Mouse (Mus musculus) kidney, adult 2 months (tissue): ENCODE data around the gene Coro7. TPM values are rescaled to one million over a fixed set of nuclear protein-coding genes. Genes with fewer than 3 reads are reported as not detected.
"Not testable (repeated sequence)": the region's sequence is repeated elsewhere in the genome, so short reads cannot be mapped to it uniquely, and the experiment has no call there.

ENCODE experiments used
- DNase-seq: peaks from one replicate; pipeline ENCODE4 v3.0.0; 2021
- H3K27ac ChIP-seq: fragments of 200-500 bp; 2 replicates; pipeline ENCODE4 v1.5.1; 2012; ENCODE audit warnings: low read depth, low read length, control low read depth, inconsistent platforms; ENCODE audit not compliant: insufficient read depth
- H3K27me3 ChIP-seq: fragments of 200-500 bp; replicated peaks from 2 replicates; pipeline ENCODE4 v1.6.1; 2012; ENCODE audit warnings: mild to moderate bottlenecking, moderate library complexity, low read length, inconsistent platforms; ENCODE audit not compliant: control insufficient read depth, insufficient read depth
- H3K36me3 ChIP-seq: fragments of 200-500 bp; 2 replicates; pipeline ENCODE4 v1.6.1; 2012; ENCODE audit warnings: mild to moderate bottlenecking, moderate library complexity, low read length, inconsistent platforms; ENCODE audit not compliant: control insufficient read depth, insufficient read depth
- H3K4me1 ChIP-seq: fragments of 200-500 bp; 2 replicates; pipeline ENCODE4 v1.6.1; 2011; ENCODE audit warnings: low read length; ENCODE audit not compliant: control insufficient read depth, insufficient read depth
- H3K4me3 ChIP-seq: fragments of 200-500 bp; 2 replicates; pipeline ENCODE4 v1.5.1; 2011; ENCODE audit warnings: mild to moderate bottlenecking, low read depth, low read length, control low read depth; ENCODE audit not compliant: insufficient read depth
- CTCF ChIP-seq: fragments of 200-500 bp; conservative IDR thresholded peaks from 2 replicates; pipeline ENCODE4 v1.5.1; 2011; ENCODE audit warnings: low read depth, mild to moderate bottlenecking, control low read depth, low read length, moderate library complexity, mixed read lengths; ENCODE audit not compliant: insufficient read depth, insufficient read length
- POLR2A ChIP-seq: fragments of 200-500 bp; IDR thresholded peaks from one replicate; pipeline ENCODE4 v1.6.1; 2011; ENCODE audit warnings: low read depth, low read length, control low read depth
- WGBS: fragments of 180-500 bp; shearing (Covaris S2); methylation state at CpG from one replicate; pipeline ENCODE4 v1.1.7; 2018; 5-methylcytosine and 5-hydroxymethylcytosine counted together
- polyA plus RNA-seq: library from polyadenylated mRNA; depleted of rRNA; stranded (reverse); fragments of >200 nt; gene quantifications from 2 replicates; pipeline ENCODE4 v1.2.3, GENCODE M21; 2012; rRNA removed

The Coro7 gene
- polyA plus RNA-seq, 1 experiment, result 43.1 TPM

DNA sequence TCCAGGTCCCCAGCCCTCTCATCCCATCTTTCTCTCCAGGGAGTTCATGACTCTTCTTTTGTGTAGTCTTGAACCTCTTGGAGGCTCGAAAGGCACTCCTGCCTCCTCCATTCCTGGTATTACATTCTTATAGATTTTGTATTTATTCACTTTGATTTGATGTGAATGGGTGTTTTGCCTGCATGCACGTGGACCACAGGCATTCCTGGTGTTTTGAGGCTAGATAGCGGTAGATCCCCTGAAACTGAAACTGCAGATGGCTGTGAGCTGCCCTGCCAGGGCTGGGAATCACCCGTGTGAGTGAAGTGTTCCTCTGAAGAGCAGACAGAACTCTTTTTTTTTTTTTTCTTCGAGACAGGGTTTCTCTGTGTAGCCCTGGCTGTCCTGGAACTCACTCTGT lies 95.1 kb downstream of the Coro7 start:
- H3K27me3 ChIP-seq, result no peaks in the 10 kb centered on the region
- DNase-seq, result no peak
- no peak for TF ChIP-seq CTCF
- no peak overlapping the region for H3K4me3 ChIP-seq
- 71% methylated on average over 5 of the region's 5 CpGs for WGBS
- H3K27ac ChIP-seq, result no peak overlapping the region
- H3K4me1 ChIP-seq, result peaks cover 10% of the 10 kb centered on the region
- no peaks in the 10 kb centered on the region for H3K36me3 ChIP-seq

DNA sequence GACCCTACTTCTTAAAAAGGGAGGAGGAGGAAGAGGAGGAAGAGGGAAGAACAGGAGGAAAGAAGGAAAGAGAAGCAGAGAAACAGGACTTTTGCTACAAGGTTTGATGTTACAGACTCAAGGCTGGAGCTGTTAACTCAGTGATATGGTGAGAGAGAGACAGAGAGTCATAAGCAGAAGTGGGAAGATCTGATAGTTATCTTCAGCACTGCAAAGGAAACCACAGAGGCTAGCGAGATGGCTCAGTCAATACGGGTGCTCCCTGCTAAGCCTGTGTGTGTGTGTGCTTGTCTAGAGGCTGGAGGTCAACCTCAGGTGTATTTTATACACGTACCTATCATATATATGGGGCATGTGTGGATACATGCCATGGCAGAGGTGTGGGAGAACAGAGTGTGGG lies 95.8 kb downstream of the Coro7 start:
- TF ChIP-seq CTCF (no peak), POLR2A (no peak)
- no peak for DNase-seq
- WGBS, result 88% methylated on average over 3 of the region's 3 CpGs
- no peak overlapping the region for H3K4me3 ChIP-seq
- no peaks in the 10 kb centered on the region for H3K36me3 ChIP-seq
- no peak overlapping the region for H3K27ac ChIP-seq
- H3K4me1 ChIP-seq, result peaks cover 10% of the 10 kb centered on the region
- H3K27me3 ChIP-seq, result no peaks in the 10 kb centered on the region

GRCm38 (mm10) chr16:4581179-4581578 lies 98.4 kb downstream of the Coro7 start:
- H3K4me3 ChIP-seq, H3K4me1 ChIP-seq, H3K36me3 ChIP-seq, H3K27me3 ChIP-seq, DNase-seq, H3K27ac ChIP-seq: not testable (repeated sequence)
- 97% methylated on average over 4 of the region's 4 CpGs for WGBS

DNA sequence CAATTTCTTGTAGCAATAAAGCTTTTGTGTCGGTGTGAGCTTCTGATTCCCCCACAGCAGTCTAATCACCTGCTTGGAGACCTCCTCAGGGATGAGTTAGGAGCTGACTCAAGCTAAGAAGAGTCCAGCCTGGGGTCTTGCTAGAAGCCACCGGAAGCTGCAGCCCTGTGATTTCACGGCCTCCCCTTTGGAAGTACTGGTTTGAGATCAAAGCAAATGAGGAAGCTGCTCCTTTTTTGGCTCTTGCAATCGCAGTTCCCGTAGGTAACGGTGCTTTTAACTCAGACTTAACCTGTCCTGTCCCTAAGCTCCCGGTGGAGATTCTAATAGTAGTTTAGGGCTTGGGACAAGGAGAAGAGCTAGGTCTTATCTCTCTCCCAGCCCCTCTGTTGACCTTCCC lies 100.9 kb downstream of the Coro7 start:
- Histone ChIP-seq H3K4me1 (no peaks in the 10 kb centered on the region), H3K36me3 (no peaks in the 10 kb centered on the region), H3K4me3 (no peak overlapping the region), H3K27me3 (no peaks in the 10 kb centered on the region), H3K27ac (no peak overlapping the region)
- DNase-seq, result no peak
- 69% methylated on average over 7 of the region's 7 CpGs for WGBS
- no peak for TF ChIP-seq POLR2A
- TF ChIP-seq CTCF, result no peak

DNA sequence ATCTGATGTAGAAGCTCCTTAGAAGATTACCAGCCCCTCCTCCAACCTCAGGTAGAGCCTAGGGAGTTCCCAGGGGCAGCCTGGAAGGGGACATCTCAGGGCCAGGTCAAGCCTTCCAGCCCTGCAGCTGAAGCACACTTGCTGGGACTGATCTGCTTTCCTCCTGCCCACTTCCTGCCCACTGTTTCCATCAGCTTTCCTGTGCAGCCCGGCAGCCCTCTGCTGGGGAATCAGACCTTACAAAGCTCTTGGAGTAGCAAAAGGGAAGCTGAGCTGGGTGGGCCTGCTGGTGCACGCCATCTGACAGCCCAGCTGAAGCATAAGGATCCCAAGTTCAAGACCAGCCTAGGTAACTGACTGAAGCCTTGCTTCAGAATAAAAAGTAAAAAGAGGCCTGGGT lies 102.7 kb downstream of the Coro7 start:
- H3K36me3 ChIP-seq, result no peaks in the 10 kb centered on the region
- no peaks in the 10 kb centered on the region for H3K27me3 ChIP-seq
- 47% methylated on average over 2 of the region's 2 CpGs for WGBS
- no peak for DNase-seq
- TF ChIP-seq POLR2A (no peak), CTCF (no peak)
- no peak overlapping the region for H3K27ac ChIP-seq
- H3K4me1 ChIP-seq, result no peaks in the 10 kb centered on the region
- no peak overlapping the region for H3K4me3 ChIP-seq

Other genes with a start within 250 kb of the Coro7 start
- 3.1 and 6.9 TPM in 2 replicates for gene Srl, start 138.0 kb downstream of the Coro7 start, polyA plus RNA-seq
- 4.5 and 5.1 TPM in 2 replicates for gene Tfap4, start 119.9 kb downstream of the Coro7 start, polyA plus RNA-seq
- 210 and 226 TPM in 2 replicates for gene Glis2, start 85.1 kb downstream of the Coro7 start, polyA plus RNA-seq
- gene Pam16, start 54.8 kb downstream of the Coro7 start, polyA plus RNA-seq, result 27.3 and 41.8 TPM in 2 replicates
- gene Vasn, start 39.8 kb downstream of the Coro7 start, polyA plus RNA-seq, result 34.6 and 42.3 TPM in 2 replicates
- 57.8 and 72.9 TPM in 2 replicates for gene Dnaja3, start 39.8 kb downstream of the Coro7 start, polyA plus RNA-seq
- gene Nmral1, start 39.6 kb upstream of the Coro7 start, polyA plus RNA-seq, result 5.7 and 6.6 TPM in 2 replicates
- gene Hmox2, start 46.6 kb upstream of the Coro7 start, polyA plus RNA-seq, result 57.2 and 70.7 TPM in 2 replicates
- 83.2 and 105 TPM in 2 replicates for gene Cdip1, start 110.5 kb upstream of the Coro7 start, polyA plus RNA-seq
- gene 4930562C15Rik, start 155.6 kb upstream of the Coro7 start, polyA plus RNA-seq, result 0.03 TPM in 1 of 2 replicates, not detected in the other
- 38.4 and 39.2 TPM in 2 replicates for gene Ubald1, start 200.5 kb upstream of the Coro7 start, polyA plus RNA-seq
- gene Mgrn1, start 206.5 kb upstream of the Coro7 start, polyA plus RNA-seq, result 197 and 218 TPM in 2 replicates